Comparison of ENCODE assay signal across 10 mouse cellular contexts in the genomic region with DNA sequence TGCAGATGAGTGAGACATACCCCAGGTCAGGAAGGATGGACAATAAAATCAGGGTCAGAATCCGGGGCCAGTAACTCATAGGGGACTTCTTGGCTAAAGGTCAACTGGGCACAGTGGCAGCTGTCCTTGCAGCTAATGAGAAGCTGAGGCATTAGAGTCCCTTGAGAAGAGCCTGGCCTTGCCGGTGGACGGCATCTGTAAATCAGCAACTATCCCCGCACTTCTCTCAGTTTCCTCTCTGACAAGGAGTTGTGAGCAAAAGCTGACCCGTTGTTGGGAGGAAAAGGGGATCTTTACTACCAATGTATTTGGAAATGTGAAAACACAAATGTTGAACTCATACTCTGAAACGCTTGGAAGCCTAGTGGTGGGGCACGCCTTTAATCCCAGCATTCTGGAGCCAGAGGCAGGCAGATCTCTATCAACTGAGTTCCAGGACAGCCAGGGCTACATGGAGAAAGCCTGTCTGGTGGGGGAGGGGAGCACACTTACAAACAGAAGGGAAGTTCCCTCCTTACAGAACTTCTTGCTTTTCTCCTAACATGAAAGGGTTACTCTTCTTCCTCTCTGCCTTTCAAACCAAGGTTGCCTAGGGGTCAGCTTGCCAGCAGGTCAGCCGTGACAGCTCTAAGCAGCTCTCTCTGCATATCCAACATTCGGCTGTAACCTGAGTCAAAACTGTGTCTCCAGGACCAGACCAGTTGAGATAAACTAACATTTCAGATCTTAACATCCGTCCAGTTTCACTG. TPM values are rescaled to one million over a fixed set of nuclear protein-coding genes. Genes with fewer than 3 reads are reported as not detected.
DNase-seq lines count a peak whose midpoint lies in the region; ATAC-seq and TF ChIP-seq lines count a peak whose summit lies in the region.
"Had no signal": no experiment of that assay in that cellular context is flagged by ENCODE, and none has a peak within 500 bp of the region (broad histone marks: within the 10 kb centered on the region; RNA-seq: fewer than 3 reads in every experiment).

No protein-coding gene starts in this region.

- peak; percentile 37 for DNase-seq in gastrocnemius, postnatal 25 days
- no peak for DNase-seq in gastrocnemius, postnatal 10 days
- DNase-seq in ES-CJ7 (ENCODE audit: low read depth, low spot score): peak; percentile 89
- DNase-seq in heart, adult 8-10 months (ENCODE audit: low spot score): peak; percentile 15
- peak; percentile 68 for DNase-seq in kidney, postnatal 0 days (ENCODE audit: low spot score)
- no peak for DNase-seq in left cerebral cortex, postnatal 4 days
- no peak for DNase-seq in left cerebral cortex, postnatal 25 days (ENCODE audit: low spot score in 2 of 2)
- DNase-seq in left cerebral cortex, adult 9 months (ENCODE audit: low spot score in 2 of 2): no peak

- peak overlapping the region; percentile 70 for H3K27ac ChIP-seq in kidney, postnatal 0 days
- H3K27ac ChIP-seq: hindbrain, embryonic 15.5 days had no signal

- TF ChIP-seq CTCF in kidney, postnatal 0 days (IDR thresholded peaks at IDR 0.05; ENCODE audit: low read depth): no peak

- H3K4me3 ChIP-seq in kidney, postnatal 0 days (replicated peaks; ENCODE audit: low read depth, low read length): no peak overlapping the region
- H3K4me3 ChIP-seq: hindbrain, embryonic 15.5 days had no signal

- no peaks in the 10 kb centered on the region for H3K27me3 ChIP-seq in kidney, postnatal 0 days (ENCODE audit: insufficient read depth, low read length)
- H3K27me3 ChIP-seq: hindbrain, embryonic 15.5 days; megakaryocyte, embryonic 14.5 days had no signal

- 0 out of 2 replicates have a peak, but pooled peaks cover 4% of the 10 kb centered on the region for H3K36me3 ChIP-seq in kidney, postnatal 0 days (ENCODE audit: insufficient read depth, low read length)

- intact Hi-C loops in left cerebral cortex, postnatal 4 days (cut with DNase I): no loop called here
- intact Hi-C loops in left cerebral cortex, postnatal 25 days (cut with DNase I): no loop called here

- no peaks in the 10 kb centered on the region for H3K9me3 ChIP-seq in kidney, postnatal 0 days (replicated peaks; ENCODE audit: low read length)
- H3K9me3 ChIP-seq: hindbrain, embryonic 15.5 days; megakaryocyte, embryonic 14.5 days had no signal

- 28% methylated on average over 10 of the region's 10 CpGs for WGBS in kidney, postnatal 0 days

- H3K4me1 ChIP-seq in kidney, postnatal 0 days (replicated peaks; ENCODE audit: insufficient read depth, low read length): peaks cover 10% of the 10 kb centered on the region; the same call in 1 of the 2 replicates

- ATAC-seq in kidney, postnatal 0 days (replicated peaks; ENCODE audit: low FRiP score, low read depth): peak; percentile 57; the same call in 1 of the 2 replicates

- 0 out of 2 replicates have a peak overlapping the region, but pooled peaks have one; percentile 6 for H3K4me2 ChIP-seq in kidney, postnatal 0 days (ENCODE audit: low read length)
- H3K4me2 ChIP-seq: hindbrain, embryonic 15.5 days had no signal

- peak overlapping the region; percentile 23; the same call in 1 of the 2 replicates for H3K9ac ChIP-seq in kidney, postnatal 0 days (ENCODE audit: low read depth, low read length)
- H3K9ac ChIP-seq: hindbrain, embryonic 15.5 days had no signal

RNA-seq across cellular contexts. Expression of a gene that starts 14.1 kb away (rescaled TPM):
- total RNA-seq in gastrocnemius, postnatal 25 days (2021): 100 to 1,000 TPM; 407 to 424 TPM
- total RNA-seq in gastrocnemius, postnatal 10 days (2021): 100 to 1,000 TPM; 269 to 340 TPM
- 100 to 1,000 TPM; 229 to 285 (median 258) TPM for total RNA-seq in heart, adult 8-10 months (2022)
- 50.9 and 51.4 TPM in 2 replicates for polyA plus RNA-seq in kidney, postnatal 0 days (2015; fragmentation: Nextera tagmentation; extraction: Ambion mirVana)
- 100 to 1,000 TPM; 117 to 121 TPM for total RNA-seq in left cerebral cortex, postnatal 4 days (2021)
- 100 to 1,000 TPM; 147 to 160 TPM for total RNA-seq in left cerebral cortex, postnatal 25 days (2021)

RNA-seq across cellular contexts. Expression of a gene that starts 35.3 kb away (rescaled TPM):
- 10 to 100 TPM; 13.1 to 16.7 TPM for total RNA-seq in gastrocnemius, postnatal 25 days (2021)
- 10 to 100 TPM; 17.4 to 20.3 TPM for total RNA-seq in gastrocnemius, postnatal 10 days (2021)
- total RNA-seq in heart, adult 8-10 months (2022): 10 to 100 TPM; 24.9 to 30.8 (median 28.0) TPM
- 85.9 and 94.2 TPM in 2 replicates for polyA plus RNA-seq in kidney, postnatal 0 days (2015; fragmentation: Nextera tagmentation; extraction: Ambion mirVana)
- total RNA-seq in left cerebral cortex, postnatal 4 days (2021): 10 to 100 TPM; 19.2 to 23.1 TPM
- total RNA-seq in left cerebral cortex, postnatal 25 days (2021): 10 to 100 TPM; 16.8 to 18.1 TPM

Comparison
In these comparisons a context has a peak if more than half of its experiments do, and no peak if none do; other contexts are left out.
1. DNase-seq: peak in gastrocnemius, postnatal 25 days (single experiment), ES-CJ7 (single experiment), heart, adult 8-10 months (single experiment) and kidney, postnatal 0 days (single experiment); none in gastrocnemius, postnatal 10 days (single experiment), left cerebral cortex, postnatal 4 days (single experiment), left cerebral cortex, postnatal 25 days (0 of 2) and left cerebral cortex, adult 9 months (0 of 2).